Mouse (Mus musculus): ENCODE measurements around the gene Gm20696. TPM values are rescaled to one million over a fixed set of nuclear protein-coding genes. Genes with fewer than 3 reads are reported as not detected.

Gene Gm20696
- total RNA-seq (2022): 1 to 10 TPM in 1 of 4 experiments, under 1 TPM in 3; 0.72 to 1.3 (median 0.81) TPM

DNA sequence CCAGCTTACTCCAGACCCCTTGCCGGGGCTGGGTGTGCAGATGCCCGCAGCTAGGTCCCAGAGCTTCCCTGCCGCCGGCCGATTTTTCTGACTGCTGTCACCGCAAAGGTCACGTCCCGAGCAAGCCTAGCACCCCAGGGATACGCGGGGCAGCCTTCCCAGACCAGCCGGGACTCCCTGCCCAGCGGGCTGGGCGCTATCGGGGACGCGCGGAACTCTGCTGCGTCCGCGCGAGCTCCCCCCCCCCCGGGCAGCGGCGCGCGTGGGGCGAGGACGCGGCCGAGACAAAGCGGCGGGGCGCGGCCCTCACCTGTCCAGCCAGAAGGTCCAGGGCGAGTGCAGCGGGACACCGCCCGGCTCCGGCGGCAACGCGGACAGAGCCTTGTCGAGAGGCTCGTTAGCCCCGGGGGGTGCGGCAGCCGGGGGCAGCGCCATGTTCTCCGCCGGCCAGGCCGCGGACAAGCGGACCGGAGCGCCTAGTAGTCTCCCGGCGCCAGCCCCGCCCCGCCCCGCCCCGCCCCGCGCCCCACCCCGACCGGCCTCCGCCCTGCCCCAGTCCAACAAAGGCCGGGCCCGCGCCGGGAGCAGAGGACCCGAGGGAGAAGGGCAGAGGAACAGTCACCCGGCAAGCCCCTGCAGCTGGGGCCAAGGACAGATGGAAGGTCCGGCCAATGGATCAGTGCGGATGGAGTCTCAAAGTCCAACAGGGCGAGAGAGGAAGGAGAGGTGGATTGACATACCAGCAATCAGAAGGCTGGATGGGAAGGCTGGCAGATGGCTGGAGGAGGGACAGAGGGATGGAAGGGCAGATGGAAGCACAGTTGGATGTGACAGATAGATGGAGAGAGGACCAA lies at the start of gene Gm20696, which contains the start of gene Eif4e3:
Gm20696 (minus strand) TSS at position 480 of the 854 bp plus-strand sequence.
Eif4e3 (minus strand) TSS at position 454 of the 854 bp plus-strand sequence.
- peak; percentile 18 to 53 for DNase-seq (ENCODE audit: low spot score in 2 of 2)

DNA sequence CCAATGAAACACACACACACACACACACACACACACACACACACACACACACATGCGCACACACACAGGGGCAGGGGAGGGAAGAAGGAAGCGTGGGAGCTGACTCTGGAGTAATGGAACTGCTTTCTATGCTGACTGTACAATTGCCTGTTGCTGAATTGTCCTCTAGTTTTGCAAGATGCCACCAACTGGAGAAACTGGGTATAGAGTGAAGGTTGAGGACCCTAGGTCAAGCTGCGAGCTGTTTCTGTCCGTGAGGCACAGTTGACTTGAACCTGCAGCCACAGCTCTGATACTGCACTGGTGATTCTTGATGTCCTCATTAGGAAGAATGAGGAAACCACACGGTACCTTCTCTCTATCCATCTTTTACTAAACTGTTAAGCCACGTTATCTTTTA lies 49.3 kb upstream of the Gm20696 start:
- DNase-seq (ENCODE audit: low spot score in 2 of 2): no peak

DNA sequence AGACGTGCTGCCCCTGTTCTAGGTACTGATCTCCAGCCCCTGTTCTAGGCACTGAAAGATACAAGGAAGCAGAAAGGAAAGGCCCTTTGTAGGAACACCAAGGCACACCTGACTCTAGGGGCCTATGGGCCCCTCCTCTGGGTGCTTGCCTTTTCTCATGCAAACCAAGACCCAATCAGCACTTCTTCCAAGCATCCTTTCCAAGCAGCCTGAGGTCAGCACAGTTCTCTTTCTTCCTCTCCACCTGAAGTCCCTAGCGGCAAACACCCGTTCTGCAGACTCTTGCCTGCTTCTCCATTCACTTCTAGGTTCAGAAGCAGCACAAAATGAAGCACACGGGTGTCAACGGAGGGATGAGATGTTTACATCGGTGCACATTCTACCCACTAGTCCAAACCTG lies 48.6 kb upstream of the Gm20696 start:
- no peak for DNase-seq (ENCODE audit: low spot score in 2 of 2)

DNA sequence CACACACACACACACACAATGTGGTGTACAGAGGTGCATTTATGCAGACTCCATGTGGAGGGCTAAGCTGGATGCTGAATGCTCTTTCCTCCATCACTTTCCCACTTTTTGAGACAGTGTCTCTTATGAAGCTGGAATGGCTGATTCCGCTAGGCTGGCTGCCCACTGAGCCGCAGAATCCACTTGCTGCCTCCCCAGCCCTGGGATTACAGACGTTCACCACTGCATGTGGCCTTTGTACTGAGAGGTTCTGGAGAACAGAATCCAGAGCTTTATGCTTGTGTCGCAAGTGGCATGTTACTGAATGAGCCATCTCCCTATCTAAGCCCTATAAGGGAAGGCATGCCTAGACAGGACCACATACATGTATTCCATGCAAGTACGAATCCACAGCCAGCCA lies 46.7 kb upstream of the Gm20696 start:
- DNase-seq (ENCODE audit: low spot score in 2 of 2): no peak

DNA sequence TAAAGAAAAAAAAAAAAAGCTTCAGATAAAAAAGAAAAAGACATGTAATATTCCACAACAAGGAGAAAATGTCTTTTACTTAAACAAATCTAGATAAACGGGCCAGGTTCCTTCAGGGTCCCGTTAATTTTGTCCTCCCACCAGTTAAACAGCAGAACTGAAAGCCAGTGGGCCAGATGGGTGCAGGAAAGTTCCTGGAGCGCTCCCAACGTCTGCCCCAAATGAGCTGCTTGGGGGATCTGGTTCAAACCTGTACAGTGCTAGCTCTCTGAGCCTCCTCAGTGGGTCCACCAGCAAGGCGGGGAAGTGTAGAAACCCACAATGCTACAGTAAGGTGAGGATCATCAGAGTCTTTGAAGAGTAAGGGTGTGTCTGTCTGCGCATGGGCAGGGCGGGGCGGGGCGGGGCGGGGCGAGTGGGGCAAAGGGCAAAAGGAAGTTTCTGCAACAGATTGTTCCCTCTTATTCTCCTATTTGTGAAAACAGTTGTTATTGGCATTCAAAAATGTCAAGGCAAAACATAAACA lies 45.0 kb upstream of the Gm20696 start:
- no peak for DNase-seq (ENCODE audit: low spot score in 2 of 2)

DNA sequence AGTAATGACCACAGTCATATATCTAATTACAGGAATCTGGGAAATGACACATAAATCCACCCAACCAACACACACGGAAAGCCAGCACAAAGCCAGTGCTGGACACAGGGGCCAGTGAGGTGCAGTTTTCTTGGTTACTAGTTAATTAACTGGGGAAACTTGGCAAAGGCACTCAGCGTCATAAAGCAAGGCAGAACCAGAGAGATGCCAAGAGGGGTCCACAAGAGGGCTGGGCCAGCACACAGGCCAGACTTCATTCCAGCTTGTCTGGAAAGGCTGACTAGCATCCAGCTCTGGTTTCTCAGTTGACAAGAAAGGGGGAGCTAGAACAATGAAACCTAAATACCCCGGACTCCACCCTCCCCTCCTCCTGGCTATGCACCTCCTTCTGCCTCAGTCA lies 33.9 kb upstream of the Gm20696 start:
- no peak for DNase-seq (ENCODE audit: low spot score in 2 of 2)

DNA sequence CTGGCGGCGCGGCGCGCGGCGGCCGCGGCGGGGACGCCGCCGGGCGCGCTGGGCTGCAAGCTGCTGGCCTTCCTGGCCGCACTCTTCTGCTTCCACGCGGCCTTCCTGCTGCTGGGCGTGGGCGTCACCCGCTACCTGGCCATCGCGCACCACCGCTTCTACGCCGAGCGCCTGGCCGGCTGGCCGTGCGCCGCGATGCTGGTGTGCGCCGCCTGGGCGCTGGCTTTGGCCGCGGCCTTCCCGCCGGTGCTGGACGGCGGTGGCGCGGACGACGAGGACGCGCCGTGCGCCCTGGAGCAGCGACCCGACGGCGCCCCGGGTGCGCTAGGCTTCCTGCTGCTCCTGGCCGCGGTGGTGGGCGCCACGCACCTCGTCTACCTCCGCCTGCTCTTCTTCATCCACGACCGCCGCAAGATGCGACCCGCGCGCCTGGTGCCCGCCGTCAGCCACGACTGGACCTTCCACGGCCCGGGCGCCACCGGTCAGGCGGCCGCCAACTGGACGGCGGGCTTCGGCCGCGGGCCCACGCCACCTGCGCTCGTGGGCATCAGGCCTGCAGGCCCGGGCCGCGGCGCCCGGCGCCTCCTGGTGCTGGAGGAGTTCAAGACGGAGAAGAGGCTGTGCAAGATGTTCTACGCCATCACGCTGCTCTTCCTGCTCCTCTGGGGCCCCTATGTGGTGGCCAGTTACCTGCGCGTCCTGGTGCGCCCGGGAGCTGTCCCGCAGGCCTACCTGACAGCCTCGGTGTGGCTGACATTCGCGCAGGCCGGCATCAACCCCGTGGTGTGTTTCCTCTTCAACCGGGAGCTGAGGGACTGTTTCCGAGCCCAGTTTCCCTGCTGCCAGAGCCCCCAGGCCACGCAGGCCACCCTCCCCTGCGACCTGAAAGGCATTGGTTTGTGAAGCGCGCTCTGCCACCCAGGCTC lies 26.6 kb upstream of the Gm20696 start:
- DNase-seq (ENCODE audit: low spot score in 2 of 2): no peak

DNA sequence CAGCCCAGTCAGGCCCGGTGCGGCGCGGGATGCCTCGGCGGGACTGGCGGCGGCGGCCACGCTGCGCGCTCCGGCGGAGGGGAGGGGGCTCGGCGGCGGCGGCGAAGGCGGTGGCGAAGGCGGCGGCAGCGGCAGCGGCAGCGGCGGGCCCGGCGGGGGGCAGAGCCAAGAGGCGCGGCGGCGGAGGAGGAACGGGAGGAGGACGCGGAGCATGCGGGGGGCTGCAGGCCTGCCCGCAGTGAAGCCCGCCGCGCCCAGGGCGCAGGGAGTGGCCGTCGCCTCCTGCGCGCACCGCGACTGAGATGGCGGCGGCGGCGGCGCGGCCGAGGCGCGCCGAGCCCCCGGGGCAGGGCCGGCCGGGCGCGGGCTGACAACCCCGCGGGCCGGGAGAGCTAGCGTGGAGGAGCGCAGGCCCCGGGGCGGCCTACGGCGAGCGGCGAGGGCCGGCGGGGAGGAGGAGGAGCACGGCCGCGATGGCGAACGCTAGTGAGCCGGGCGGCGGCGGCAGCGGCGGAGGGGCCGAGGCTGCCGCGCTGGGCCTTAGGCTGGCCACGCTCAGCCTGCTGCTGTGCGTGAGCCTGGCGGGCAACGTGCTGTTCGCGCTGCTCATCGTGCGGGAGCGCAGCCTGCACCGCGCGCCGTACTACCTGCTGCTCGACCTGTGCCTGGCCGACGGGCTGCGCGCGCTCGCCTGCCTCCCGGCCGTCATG lies 25.8 kb upstream of the Gm20696 start, which contains the start of gene Gpr27:
Gpr27 (plus strand) TSS at position 474 of the 710 bp plus-strand sequence.
- DNase-seq (ENCODE audit: low spot score in 2 of 2): no peak

DNA sequence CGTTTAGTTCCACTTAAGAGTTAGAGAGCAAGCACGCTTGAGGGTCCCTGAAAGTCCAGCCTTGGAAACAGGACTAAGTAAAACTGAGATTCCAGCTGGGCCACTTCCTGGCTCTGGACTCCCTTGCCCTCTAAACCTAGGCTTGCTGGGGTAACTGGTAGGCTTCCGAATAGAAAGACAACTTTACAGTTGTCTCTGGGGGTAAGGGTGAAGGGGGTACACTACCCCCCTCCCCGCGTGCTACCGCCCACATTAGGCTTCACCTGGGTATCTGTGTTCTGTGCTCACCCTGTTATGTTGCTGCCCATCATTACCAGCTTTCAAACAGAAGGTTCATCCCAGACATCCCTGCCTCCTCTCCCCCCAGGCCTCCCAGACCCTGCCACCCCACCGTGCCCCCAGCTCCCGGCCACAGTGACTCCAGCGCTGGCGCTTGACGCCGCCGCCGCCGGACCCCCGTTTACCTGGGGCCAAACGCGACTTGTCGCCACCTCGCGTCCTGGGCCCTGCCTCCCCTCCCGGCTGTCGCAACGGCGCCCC lies 25.1 kb upstream of the Gm20696 start:
- no peak for DNase-seq (ENCODE audit: low spot score in 2 of 2)

DNA sequence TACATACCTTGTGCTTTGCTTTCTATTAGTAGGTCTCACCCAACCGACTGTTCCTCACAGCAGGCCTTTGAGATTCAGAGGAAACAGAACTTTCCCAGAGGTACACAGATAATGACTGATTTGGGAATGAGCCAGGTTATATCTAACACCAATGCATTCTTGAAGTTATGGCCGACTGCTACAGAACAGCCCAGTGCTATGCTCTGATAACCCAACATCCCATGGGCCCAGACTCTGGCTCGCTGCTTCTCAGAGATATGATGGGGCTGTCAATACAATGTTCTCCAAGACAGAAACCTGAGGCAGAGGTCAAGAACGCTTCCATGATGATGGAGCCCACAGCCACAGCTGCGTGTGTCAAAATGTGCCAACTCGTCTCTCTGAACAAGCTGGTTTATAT lies 21.9 kb upstream of the Gm20696 start:
- no peak for DNase-seq (ENCODE audit: low spot score in 2 of 2)

DNA sequence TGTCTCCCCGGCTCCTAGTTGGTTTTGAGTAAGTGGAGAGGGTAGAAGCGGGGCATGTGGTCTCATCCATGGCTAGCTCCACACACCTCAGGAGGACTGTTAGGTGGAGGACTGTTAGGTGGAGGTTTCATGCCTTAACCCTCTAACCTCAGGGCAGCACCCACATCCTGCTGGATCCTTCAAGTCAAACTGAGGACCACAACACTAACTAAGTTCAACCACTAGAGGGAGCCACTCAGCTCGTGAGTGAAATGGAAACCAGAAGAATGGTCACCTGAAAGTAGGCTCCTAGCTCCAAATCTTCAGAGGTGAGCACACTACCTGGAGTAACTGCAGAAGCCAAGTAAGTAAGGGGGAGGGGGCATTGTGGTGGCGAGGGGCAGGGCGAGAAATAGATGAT lies 18.3 kb upstream of the Gm20696 start:
- DNase-seq (ENCODE audit: low spot score in 2 of 2): no peak

DNA sequence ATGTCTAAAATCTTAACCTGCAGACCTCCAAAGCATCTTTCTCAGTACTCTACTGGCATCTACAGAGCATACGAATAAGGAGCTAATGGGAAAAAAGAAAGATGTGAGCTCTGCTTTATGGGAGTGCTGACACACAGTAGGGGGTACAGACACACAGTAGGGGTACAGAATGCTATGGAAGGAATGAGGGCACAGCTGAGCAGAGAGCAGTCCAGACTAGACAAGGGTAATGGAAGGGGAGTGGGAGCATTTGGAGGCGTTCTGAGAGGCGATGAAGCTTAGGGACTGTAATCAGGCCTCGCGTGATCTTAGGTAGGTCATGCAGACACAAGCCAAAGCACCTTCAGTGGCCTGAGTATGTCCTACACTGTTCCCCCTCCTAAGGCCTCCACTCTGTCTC lies 17.4 kb upstream of the Gm20696 start:
- DNase-seq (ENCODE audit: low spot score in 2 of 2): no peak

DNA sequence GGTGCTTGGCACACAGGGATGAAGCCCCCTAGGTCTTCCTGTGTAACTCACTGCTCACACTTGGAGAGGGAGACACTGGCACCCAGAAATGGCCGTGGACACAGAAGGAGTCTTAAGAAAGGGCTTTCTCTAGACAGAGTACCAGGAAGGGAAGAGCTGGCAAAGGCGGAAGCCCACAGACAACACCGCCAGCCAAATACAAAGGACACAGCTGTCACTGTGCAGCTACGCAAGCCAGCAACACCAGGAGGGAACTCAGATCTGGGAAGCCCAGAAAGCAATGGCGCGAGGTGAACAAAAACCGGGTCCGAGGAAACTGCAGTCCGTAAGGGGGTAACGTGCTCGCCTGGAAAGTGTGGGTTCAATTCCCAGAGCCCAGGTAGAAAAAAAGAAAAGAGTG lies 11.5 kb upstream of the Gm20696 start:
- DNase-seq (ENCODE audit: low spot score in 2 of 2): no peak

DNA sequence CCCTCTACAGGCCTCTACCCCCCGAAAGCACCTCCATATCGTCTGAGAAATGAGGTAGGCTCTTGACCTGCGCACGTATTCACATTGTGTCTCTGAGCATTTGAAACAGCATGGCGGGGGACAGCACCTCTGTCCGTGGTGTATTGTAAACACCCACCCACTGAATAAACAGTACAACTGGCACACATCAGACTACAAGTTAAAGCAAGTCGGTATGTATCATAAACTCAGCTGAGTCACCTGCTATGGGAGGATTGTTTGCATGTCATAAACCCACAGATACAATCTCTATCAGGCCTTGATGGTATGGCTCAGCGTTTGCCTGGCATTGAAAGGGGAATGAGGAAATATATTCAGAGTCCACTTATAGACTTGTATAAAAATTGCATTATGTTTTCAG lies 10.7 kb upstream of the Gm20696 start:
- no peak for DNase-seq (ENCODE audit: low spot score in 2 of 2)

DNA sequence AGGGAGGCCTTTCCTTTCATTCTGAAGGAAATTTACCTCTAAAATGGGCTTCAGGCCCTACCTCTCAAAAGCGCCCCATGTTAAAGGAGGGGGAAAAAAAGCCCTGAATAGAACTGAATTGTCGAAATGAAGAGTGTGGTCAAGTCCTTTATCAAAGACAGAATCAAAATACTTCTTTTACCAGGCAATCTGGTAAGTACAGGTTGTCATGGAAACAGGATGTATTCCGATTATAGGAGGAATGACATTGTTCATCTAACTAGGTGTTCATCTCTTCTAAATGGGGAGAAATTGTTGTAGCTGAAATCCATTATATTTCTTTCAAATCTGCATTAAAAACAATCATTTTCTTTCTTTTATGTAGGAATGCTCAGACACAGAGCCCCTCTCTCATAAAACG lies 7.9 kb upstream of the Gm20696 start:
- no peak for DNase-seq (ENCODE audit: low spot score in 2 of 2)

DNA sequence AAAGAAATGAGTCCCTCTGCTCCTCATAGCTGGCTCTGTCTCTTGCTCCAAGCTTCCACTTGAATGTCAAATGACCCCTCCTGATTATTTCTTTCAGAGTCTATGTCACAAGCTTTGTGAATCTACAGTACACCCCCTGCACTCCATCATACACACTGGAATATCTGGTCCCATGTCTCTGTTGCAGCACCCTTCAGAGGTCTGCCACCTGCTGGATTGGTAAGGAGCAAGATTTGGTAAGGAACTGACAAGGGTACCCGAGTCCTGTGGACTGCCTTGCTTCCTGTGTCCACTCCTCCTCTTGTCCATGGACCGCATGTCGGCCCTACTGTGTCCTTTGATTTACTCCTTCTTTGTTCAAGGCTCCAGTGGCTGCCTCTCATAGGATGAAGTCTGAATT lies 5.2 kb upstream of the Gm20696 start:
- DNase-seq (ENCODE audit: low spot score in 2 of 2): no peak

DNA sequence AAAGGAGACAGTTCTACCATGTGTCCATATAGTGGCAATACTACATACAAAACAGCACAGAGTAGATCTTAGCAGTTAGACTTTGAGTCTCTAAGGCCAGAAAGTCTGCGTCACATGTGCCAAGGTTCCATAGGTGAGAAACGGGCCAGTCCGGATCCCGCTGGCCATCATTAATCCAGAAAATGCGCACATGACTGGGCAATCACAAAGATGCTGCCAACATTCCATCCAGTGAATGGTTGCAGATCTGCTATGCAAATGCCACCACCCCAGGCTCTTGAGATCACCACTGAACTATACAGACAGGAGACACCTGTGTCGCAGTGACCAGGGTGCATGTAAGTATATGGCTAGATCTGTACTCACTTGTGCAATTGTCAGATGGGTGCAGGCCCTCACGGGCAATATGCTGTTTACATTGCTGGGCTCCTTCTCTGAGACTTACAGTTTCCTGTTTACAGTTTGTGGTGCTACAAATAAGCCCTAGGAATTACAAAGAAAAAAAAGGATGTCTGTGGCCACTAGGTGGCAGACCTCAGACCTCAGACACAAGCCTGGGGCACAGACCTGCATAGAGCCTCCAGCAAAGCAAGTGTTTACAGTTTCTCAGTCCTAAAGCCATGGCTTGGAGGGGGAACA lies 4.0 kb upstream of the Gm20696 start:
- peak in 1 of 2 experiments; percentile 10 for DNase-seq (ENCODE audit: low spot score in 2 of 2)

DNA sequence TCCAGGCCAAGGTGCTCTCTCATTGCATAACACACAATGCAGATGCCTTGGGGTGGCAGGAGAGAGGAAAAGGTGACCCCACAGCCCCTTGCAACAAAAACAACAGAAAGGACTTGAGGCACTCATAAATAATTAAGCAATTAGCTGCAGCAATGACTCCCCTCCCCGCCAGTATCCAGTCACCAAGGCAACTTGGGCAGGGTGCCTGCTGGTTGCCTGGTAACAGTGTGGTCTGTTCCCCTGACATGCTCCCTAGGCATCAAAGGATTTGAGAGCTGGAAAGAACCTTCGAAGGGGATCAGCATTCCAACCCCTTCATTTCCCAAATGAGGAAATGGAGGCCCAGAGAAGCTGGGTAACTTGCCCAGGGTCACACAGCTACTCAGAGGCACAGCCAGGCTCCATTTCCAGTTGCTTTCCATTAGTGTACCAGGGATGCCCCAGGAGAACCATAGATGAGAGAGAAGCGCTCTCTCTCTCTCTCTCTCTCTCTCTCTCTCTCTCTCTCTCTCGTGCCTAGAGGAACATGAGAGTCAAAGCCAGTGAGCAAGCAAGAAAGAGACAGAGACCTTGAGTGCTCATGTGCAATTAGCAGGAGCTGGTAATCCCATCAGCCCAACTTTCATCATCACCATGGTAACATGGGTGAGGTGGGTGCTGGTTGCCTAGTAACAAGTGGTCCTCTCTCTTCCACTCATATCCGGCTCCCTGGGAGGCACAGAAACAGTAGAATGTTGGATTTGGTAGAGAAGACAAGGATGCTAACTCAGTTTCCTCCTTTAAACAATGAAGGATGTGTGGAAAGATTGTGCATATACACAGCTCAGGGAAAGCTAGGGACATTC lies 3.1 kb upstream of the Gm20696 start:
- no peak for DNase-seq (ENCODE audit: low spot score in 2 of 2)

DNA sequence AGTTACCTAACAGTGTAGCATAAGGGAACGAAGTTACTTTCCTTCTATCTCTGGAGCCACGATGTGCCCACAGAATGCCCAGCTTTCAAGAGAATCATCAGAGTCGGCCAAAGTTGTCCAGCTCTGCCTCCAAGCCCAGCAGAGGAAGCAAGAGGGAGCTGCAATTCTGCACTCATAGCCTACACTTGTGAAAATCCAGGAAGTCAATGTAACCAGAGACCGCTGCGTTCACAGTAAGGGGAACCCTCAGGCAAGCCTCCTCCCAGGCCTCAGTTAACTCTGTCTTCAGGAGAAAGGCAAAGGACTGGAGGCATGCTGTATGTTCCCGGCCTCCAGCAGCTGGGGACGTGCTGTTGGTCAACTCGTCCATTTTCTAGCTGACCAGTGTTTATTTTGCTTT lies 693 bp upstream of the Gm20696 start:
- no peak for DNase-seq (ENCODE audit: low spot score in 2 of 2)

Measured in gastrocnemius, adult 8-10 months (tissue).